8 mouse cellular contexts compared by ENCODE assay signal in the genomic region with DNA sequence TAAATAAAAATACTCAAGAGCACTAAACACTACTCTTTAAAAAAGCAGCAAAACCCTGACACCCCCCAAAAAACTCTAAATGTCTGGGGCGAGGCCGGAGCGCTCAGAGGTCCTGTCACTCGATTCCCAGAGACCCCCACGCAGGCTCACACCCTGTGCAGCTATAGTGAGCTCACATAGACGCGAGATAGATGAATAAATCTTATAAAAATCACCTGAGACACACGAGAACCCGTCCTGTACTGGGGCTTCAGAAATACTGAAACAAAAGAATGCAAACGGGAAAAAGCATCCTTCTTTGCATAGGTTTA. TPM values are rescaled to one million over a fixed set of nuclear protein-coding genes. Genes with fewer than 3 reads are reported as not detected.
A peak's percentile ranks its signal among the peaks of the same experiment; 100 is the strongest.
DNase-seq lines count a peak whose midpoint lies in the region; ATAC-seq lines count a peak whose summit lies in the region.

No protein-coding gene starts in this region.

- peak; percentile 71 for ATAC-seq in hindbrain, embryonic 13.5 days (ENCODE audit: low FRiP score)

- H3K27me3 ChIP-seq in embryonic facial prominence, embryonic 10.5 days (replicated peaks; ENCODE audit: low read depth, poor library complexity, severe bottlenecking) = no peaks in the 10 kb centered on the region
- H3K27me3 ChIP-seq in hindbrain, embryonic 13.5 days = no peaks in the 10 kb centered on the region
- H3K27me3 ChIP-seq in midbrain, embryonic 10.5 days (ENCODE audit: low read depth, poor library complexity, severe bottlenecking) = no peaks in the 10 kb centered on the region

- H3K27ac ChIP-seq in embryonic facial prominence, embryonic 10.5 days (replicated peaks) = peak overlapping the region; percentile 99
- peak overlapping the region; percentile 96 for H3K27ac ChIP-seq in hindbrain, embryonic 13.5 days
- H3K27ac ChIP-seq in midbrain, embryonic 10.5 days (replicated peaks) = peak overlapping the region; percentile 97

- peak; percentile 25 for DNase-seq in left cerebral cortex, adult 11 months (ENCODE audit: low spot score)
- DNase-seq in left cerebral cortex, adult 9 months (ENCODE audit: low spot score in 2 of 2) = no peak
- DNase-seq in embryonic facial prominence, embryonic 10.5 days (ENCODE audit: low spot score) = no peak
- DNase-seq in midbrain, embryonic 10.5 days (ENCODE audit: low spot score) = no peak
- DNase-seq in B cell, adult 2 months = no peak
- no peak for DNase-seq in spleen, postnatal 14 days (ENCODE audit: low spot score in 2 of 2)
- no peak for DNase-seq in cerebellum, adult 9-11 months

- no peaks in the 10 kb centered on the region for H3K36me3 ChIP-seq in embryonic facial prominence, embryonic 10.5 days (replicated peaks)
- H3K36me3 ChIP-seq in hindbrain, embryonic 13.5 days = no peaks in the 10 kb centered on the region
- no peaks in the 10 kb centered on the region for H3K36me3 ChIP-seq in midbrain, embryonic 10.5 days

- H3K9me3 ChIP-seq in embryonic facial prominence, embryonic 10.5 days = no peaks in the 10 kb centered on the region
- H3K9me3 ChIP-seq in hindbrain, embryonic 13.5 days = no peaks in the 10 kb centered on the region
- no peaks in the 10 kb centered on the region for H3K9me3 ChIP-seq in midbrain, embryonic 10.5 days (replicated peaks)

- H3K4me1 ChIP-seq in embryonic facial prominence, embryonic 10.5 days = peaks cover 8% of the 10 kb centered on the region
- no peaks in the 10 kb centered on the region; the same call in none of the 2 replicates for H3K4me1 ChIP-seq in hindbrain, embryonic 13.5 days (replicated peaks)
- H3K4me1 ChIP-seq in midbrain, embryonic 10.5 days = peaks cover 5% of the 10 kb centered on the region

- H3K4me2 ChIP-seq in hindbrain, embryonic 13.5 days = peak overlapping the region; percentile 59

- peak overlapping the region; percentile 85 for H3K4me3 ChIP-seq in embryonic facial prominence, embryonic 10.5 days
- peak overlapping the region; percentile 76 for H3K4me3 ChIP-seq in hindbrain, embryonic 13.5 days
- H3K4me3 ChIP-seq in midbrain, embryonic 10.5 days = peak overlapping the region; percentile 77

- 10% methylated on average over 10 of the region's 10 CpGs for WGBS in embryonic facial prominence, embryonic 10.5 days
- WGBS in hindbrain, embryonic 13.5 days = 2% methylated on average over 10 of the region's 10 CpGs
- WGBS in midbrain, embryonic 10.5 days = 6% methylated on average over 10 of the region's 10 CpGs

- peak overlapping the region; percentile 87 for H3K9ac ChIP-seq in hindbrain, embryonic 13.5 days

RNA-seq across cellular contexts. Expression of a gene that starts 32.6 kb away (rescaled TPM):
- 63.9 and 68.4 TPM in 2 replicates for polyA plus RNA-seq in embryonic facial prominence, embryonic 10.5 days (2016; fragmentation: Nextera tagmentation; extraction: Ambion mirVana)
- polyA plus RNA-seq in hindbrain, embryonic 13.5 days (2015; fragmentation: Nextera tagmentation; extraction: Ambion mirVana) = 52.5 and 56.1 TPM in 2 replicates
- polyA plus RNA-seq in midbrain, embryonic 10.5 days (2016; fragmentation: Nextera tagmentation; extraction: Ambion mirVana) = 67.4 TPM in 2 replicates

RNA-seq across cellular contexts. Expression of a gene that starts 42.5 kb away (rescaled TPM):
- polyA plus RNA-seq in embryonic facial prominence, embryonic 10.5 days (2016; fragmentation: Nextera tagmentation; extraction: Ambion mirVana) = not detected in 2 replicates
- not detected in 2 replicates for polyA plus RNA-seq in hindbrain, embryonic 13.5 days (2015; fragmentation: Nextera tagmentation; extraction: Ambion mirVana)
- not detected in 2 replicates for polyA plus RNA-seq in midbrain, embryonic 10.5 days (2016; fragmentation: Nextera tagmentation; extraction: Ambion mirVana)
